Mouse (Mus musculus) urinary bladder, adult 18-20 months (tissue): ENCODE results near the gene Pik3r4.

Experiments
- DNase-seq, 2 experiments: peaks; one replicate each; pipeline ENCODE4 v3.0.0; 2022; ENCODE audit warnings: low spot score in 2 of 2, mixed read lengths in 2 of 2

Pik3r4 gene

GRCm38 (mm10) chr9:105697764-105698396 lies 55.1 kb downstream of the Pik3r4 start:
- peak in 1 of 2 experiments; percentile 6 for DNase-seq

- no peak for DNase-seq
These were observed 57.9 kb downstream of the Pik3r4 start for GRCm38 (mm10) chr9:105700702-105701101.

DNA sequence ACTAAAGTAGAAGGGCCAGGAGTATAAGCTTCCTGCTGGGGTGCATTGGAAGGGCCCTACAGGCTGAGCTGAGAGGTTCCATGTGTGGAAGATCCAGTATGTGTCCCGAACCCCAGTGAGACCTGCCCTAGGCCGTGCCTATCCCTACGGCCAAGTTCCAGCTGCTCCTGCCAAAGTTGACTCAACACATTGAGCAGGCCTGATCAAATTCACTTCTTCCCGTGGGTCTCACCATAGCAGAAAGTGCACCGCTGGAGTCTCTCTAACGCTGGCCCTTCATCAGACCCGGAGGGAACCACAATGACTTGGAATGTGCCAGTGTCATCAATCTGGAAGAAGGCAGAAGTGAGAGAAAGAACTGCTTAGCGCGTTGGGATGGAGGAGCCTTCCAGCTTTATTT lies 59.2 kb downstream of the Pik3r4 start:
- no peak for DNase-seq

DNA sequence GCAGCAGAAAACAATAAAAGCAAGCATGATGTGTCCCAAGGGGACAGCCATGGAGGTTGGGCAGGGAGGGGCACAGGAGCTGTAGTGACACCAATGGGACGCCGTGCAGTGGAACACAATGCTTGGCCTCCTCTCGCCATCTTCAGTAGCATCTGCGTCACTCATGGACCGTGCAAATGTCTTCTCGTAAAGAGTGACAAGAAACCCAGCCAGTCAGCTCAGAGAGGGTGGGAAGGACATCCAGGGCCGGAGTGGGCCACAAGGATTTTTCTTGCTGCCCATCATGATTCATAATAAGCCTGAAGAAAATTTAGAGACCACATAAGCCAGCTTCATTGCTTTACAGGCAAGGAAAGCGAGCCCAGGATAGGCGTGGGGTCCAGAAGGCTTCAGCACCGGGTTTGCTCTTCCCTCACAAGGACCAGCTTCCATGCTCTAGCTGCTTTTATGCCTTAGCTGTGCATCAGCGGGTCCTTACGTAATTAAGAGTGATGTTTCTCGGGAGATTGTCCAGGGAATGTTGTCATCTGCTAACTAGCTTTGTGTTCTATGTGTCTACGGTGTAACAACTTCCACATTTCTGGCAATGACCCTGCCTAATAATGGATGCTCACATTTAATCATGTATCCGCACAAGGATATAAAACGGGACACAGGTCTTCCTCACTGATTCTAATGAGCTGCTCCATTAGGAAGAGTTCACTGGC lies 61.6 kb downstream of the Pik3r4 start:
- DNase-seq: no peak

- DNase-seq: no peak
These were observed 62.2 kb downstream of the Pik3r4 start for GRCm38 (mm10) chr9:105705011-105705410.

DNA sequence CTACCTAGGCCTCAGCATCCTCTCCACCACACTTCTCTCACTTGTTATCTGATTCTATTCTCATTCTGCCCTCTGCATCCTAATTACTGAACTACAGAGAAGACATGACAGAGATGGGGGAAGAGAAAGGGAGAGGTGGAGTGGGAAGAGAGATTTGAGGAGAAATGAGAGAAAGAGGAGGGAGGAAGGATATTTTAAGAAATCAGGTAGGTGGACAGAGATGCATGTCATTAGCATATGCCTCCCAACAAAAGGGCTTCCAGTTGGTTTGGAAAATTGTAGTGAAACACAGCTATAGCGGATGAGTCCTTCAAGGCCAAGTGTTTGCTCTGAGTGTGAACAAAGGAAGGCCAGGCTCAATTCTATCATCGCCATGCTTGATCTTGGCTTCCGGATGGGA lies 69.3 kb downstream of the Pik3r4 start:
- no peak for DNase-seq

DNA sequence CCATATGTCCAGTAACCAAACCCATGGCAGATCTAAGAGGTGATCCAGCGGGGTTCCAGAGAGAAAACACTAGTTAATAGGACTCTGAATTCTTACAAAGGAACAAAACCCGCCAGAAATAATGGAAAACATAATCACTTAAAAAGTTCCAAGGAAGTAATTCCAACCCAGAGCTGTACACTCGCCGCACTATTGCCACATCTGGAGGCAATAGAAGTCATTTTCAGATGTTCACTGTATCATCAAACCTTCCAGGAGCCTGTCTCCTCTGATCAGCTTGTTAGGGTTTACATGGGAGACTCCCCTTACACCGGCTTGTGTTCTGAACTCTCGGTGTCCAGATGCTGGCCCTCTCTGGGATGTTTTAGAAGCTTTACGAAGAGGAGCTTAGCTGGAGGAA lies 76.6 kb downstream of the Pik3r4 start:
- DNase-seq: no peak

GRCm38 (mm10) chr9:105719851-105720395 lies 77.1 kb downstream of the Pik3r4 start:
- no peak for DNase-seq

GRCm38 (mm10) chr9:105720430-105720829 lies 77.7 kb downstream of the Pik3r4 start:
- DNase-seq: no peak

- peak in 1 of 2 experiments; percentile 2 for DNase-seq
These were observed 89.2 kb downstream of the Pik3r4 start for GRCm38 (mm10) chr9:105731976-105732375.

- no peak for DNase-seq
These were observed 91.9 kb downstream of the Pik3r4 start for GRCm38 (mm10) chr9:105734651-105735050.

- DNase-seq: no peak
These were observed 92.4 kb downstream of the Pik3r4 start for GRCm38 (mm10) chr9:105735195-105735594.
